Mouse (Mus musculus): ENCODE results near the gene Ncoa6.

Gene Ncoa6

GRCm38 (mm10) chr2:155436445-155436844, 37.2 kb downstream of the Ncoa6 start:
- DNase-seq (ENCODE audit: low spot score) = peak; percentile 9

GRCm38 (mm10) chr2:155420911-155421310, 52.8 kb downstream of the Ncoa6 start:
- no peak for DNase-seq (ENCODE audit: low spot score)

- no peak for DNase-seq (ENCODE audit: low spot score)
These were observed 69.1 kb downstream of the Ncoa6 start for GRCm38 (mm10) chr2:155404635-155405034.

- no peak for DNase-seq (ENCODE audit: low spot score)
These were observed 71.8 kb downstream of the Ncoa6 start for GRCm38 (mm10) chr2:155401926-155402325.

GRCm38 (mm10) chr2:155400276-155400675, 73.4 kb downstream of the Ncoa6 start:
- no peak for DNase-seq (ENCODE audit: low spot score)

- DNase-seq (ENCODE audit: low spot score) = no peak
These were observed 79.1 kb downstream of the Ncoa6 start for GRCm38 (mm10) chr2:155394586-155394985.

GRCm38 (mm10) chr2:155388573-155388972, 85.1 kb downstream of the Ncoa6 start:
- DNase-seq (ENCODE audit: low spot score) = no peak

GRCm38 (mm10) chr2:155387052-155387451, 86.6 kb downstream of the Ncoa6 start:
- DNase-seq (ENCODE audit: low spot score) = no peak

GRCm38 (mm10) chr2:155386534-155386899, 87.2 kb downstream of the Ncoa6 start:
- DNase-seq (ENCODE audit: low spot score) = no peak

- DNase-seq (ENCODE audit: low spot score) = no peak
These were observed 87.8 kb downstream of the Ncoa6 start for GRCm38 (mm10) chr2:155385731-155386533.

GRCm38 (mm10) chr2:155385090-155385489, 88.6 kb downstream of the Ncoa6 start:
- peak; percentile 77 for DNase-seq (ENCODE audit: low spot score)

GRCm38 (mm10) chr2:155382791-155383438, 90.8 kb downstream of the Ncoa6 start:
- DNase-seq (ENCODE audit: low spot score) = peak; percentile 71

- DNase-seq (ENCODE audit: low spot score) = no peak
These were observed 91.4 kb downstream of the Ncoa6 start for GRCm38 (mm10) chr2:155382332-155382700.

- DNase-seq (ENCODE audit: low spot score) = peak; percentile 96
These were observed 91.9 kb downstream of the Ncoa6 start for GRCm38 (mm10) chr2:155381643-155382331.

- peak; percentile 17 for DNase-seq (ENCODE audit: low spot score)
These were observed 92.6 kb downstream of the Ncoa6 start for GRCm38 (mm10) chr2:155381060-155381437.

GRCm38 (mm10) chr2:155380261-155381059, 93.2 kb downstream of the Ncoa6 start, which contains the start of gene Trp53inp2:
Gene Trp53inp2 (plus strand): TSS chr2:155381059.
- peak; percentile 81 for DNase-seq (ENCODE audit: low spot score)

GRCm38 (mm10) chr2:155376191-155376590, 97.5 kb downstream of the Ncoa6 start:
- no peak for DNase-seq (ENCODE audit: low spot score)

GRCm38 (mm10) chr2:155374521-155374920, 99.2 kb downstream of the Ncoa6 start:
- DNase-seq (ENCODE audit: low spot score) = no peak

GRCm38 (mm10) chr2:155373886-155374285, 99.8 kb downstream of the Ncoa6 start:
- DNase-seq (ENCODE audit: low spot score) = no peak

- no peak for DNase-seq (ENCODE audit: low spot score)
These were observed 100.4 kb downstream of the Ncoa6 start for GRCm38 (mm10) chr2:155373302-155373701.

GRCm38 (mm10) chr2:155372451-155372850, 101.2 kb downstream of the Ncoa6 start:
- no peak for DNase-seq (ENCODE audit: low spot score)

GRCm38 (mm10) chr2:155369333-155369883, 104.3 kb downstream of the Ncoa6 start:
- peak; percentile 96 for DNase-seq (ENCODE audit: low spot score)

All from MN1 (cell line).